Mouse (Mus musculus) thymus, adult 2 months (tissue): Measurements from ENCODE around the gene BC025920. TPM values are rescaled to one million over a fixed set of nuclear protein-coding genes. Genes with fewer than 3 reads are reported as not detected.

Experiments
- DNase-seq: peaks from one replicate; pipeline ENCODE4 v3.0.0; 2021
- H3K27ac ChIP-seq: fragments of 200-500 bp; 2 replicates; pipeline ENCODE4 v1.5.1; 2012; ENCODE audit warnings: low read length, control low read depth; ENCODE audit not compliant: control insufficient read depth, insufficient read depth
- H3K27me3 ChIP-seq: fragments of 200-500 bp; 2 replicates; pipeline ENCODE4 v1.6.1; 2012; ENCODE audit warnings: mild to moderate bottlenecking, low read length, moderate library complexity, mixed read lengths; ENCODE audit not compliant: control insufficient read depth, insufficient read depth
- H3K36me3 ChIP-seq: fragments of 200-500 bp; 2 replicates; pipeline ENCODE4 v1.6.1; 2012; ENCODE audit warnings: mild to moderate bottlenecking, low read length, moderate library complexity; ENCODE audit not compliant: control insufficient read depth, insufficient read depth
- H3K4me1 ChIP-seq: fragments of 200-500 bp; replicated peaks from 2 replicates; pipeline ENCODE4 v1.6.1; 2012; ENCODE audit warnings: low read length; ENCODE audit not compliant: control insufficient read depth, insufficient read depth
- H3K4me3 ChIP-seq: fragments of 200-500 bp; 2 replicates; pipeline ENCODE4 v1.5.1; 2012; ENCODE audit warnings: mild to moderate bottlenecking, low read length, control low read depth, moderate library complexity; ENCODE audit not compliant: control insufficient read depth, insufficient read depth
- CTCF ChIP-seq: fragments of 200-500 bp; IDR thresholded peaks from 2 replicates; pipeline ENCODE4 v1.5.1; 2012; ENCODE audit warnings: mild to moderate bottlenecking, control low read depth, low read length, moderate library complexity, borderline replicate concordance; ENCODE audit not compliant: control insufficient read depth, poor library complexity, insufficient read depth; ENCODE audit errors: extremely low read depth
- POLR2A ChIP-seq: fragments of 200-500 bp; IDR thresholded peaks from 2 replicates; pipeline ENCODE4 v1.6.1; 2012; ENCODE audit warnings: mild to moderate bottlenecking, low read length, control low read depth, moderate library complexity; ENCODE audit not compliant: control insufficient read depth, poor library complexity, insufficient read depth; ENCODE audit errors: extremely low read depth
- WGBS: fragments of 180-500 bp; shearing (Covaris S2); methylation state at CpG from one replicate; pipeline ENCODE4 v1.1.7; 2018; 5-methylcytosine and 5-hydroxymethylcytosine counted together
- polyA plus RNA-seq: library from polyadenylated mRNA; depleted of rRNA; stranded (reverse); fragments of >200 nt; gene quantifications from 2 replicates; pipeline ENCODE4 v1.2.3, GENCODE M21; 2012

The BC025920 gene
- polyA plus RNA-seq, 1 experiment = 2.8 TPM

GRCm38 (mm10) chr10:81568381-81569191 is 37.5 kb upstream of the BC025920 start:
- H3K27me3 ChIP-seq = no peaks in the 10 kb centered on the region
- no peak overlapping the region for H3K27ac ChIP-seq
- 43% methylated on average over 16 of the region's 16 CpGs for WGBS
- H3K4me3 ChIP-seq = no peak overlapping the region
- TF ChIP-seq POLR2A = no peak
- no peak for TF ChIP-seq CTCF
- peaks cover 27% of the 10 kb centered on the region for H3K36me3 ChIP-seq
- peak; percentile 58 for DNase-seq
- peaks cover 84% of the 10 kb centered on the region for H3K4me1 ChIP-seq

GRCm38 (mm10) chr10:81569507-81570237 is 36.4 kb upstream of the BC025920 start:
- Histone ChIP-seq H3K27me3 (no peaks in the 10 kb centered on the region), H3K36me3 (peaks cover 16% of the 10 kb centered on the region), H3K27ac (no peak overlapping the region), H3K4me3 (no peak overlapping the region), H3K4me1 (peaks cover 83% of the 10 kb centered on the region)
- peak; percentile 15 for DNase-seq
- no peak for TF ChIP-seq CTCF
- WGBS = 87% methylated on average over 9 of the region's 9 CpGs

GRCm38 (mm10) chr10:81570238-81570800 is 35.8 kb upstream of the BC025920 start:
- TF ChIP-seq CTCF = no peak
- TF ChIP-seq POLR2A = no peak
- DNase-seq = peak; percentile 18

GRCm38 (mm10) chr10:81570831-81571500 is 35.1 kb upstream of the BC025920 start:
- H3K4me3 ChIP-seq = peak overlapping the region; percentile 49
- peak overlapping the region; percentile 34; the same call in 1 of the 2 replicates for H3K27ac ChIP-seq
- H3K27me3 ChIP-seq = no peaks in the 10 kb centered on the region
- H3K36me3 ChIP-seq = peaks cover 5% of the 10 kb centered on the region; the same call in 1 of the 2 replicates
- under 1% methylated on average over 33 of the region's 34 CpGs for WGBS
- no peak for TF ChIP-seq POLR2A
- TF ChIP-seq CTCF = no peak
- peaks cover 85% of the 10 kb centered on the region for H3K4me1 ChIP-seq
- peak; percentile 88 for DNase-seq

More at GRCm38 (mm10) chr10:81570238-81570800, 35.8 kb upstream of the BC025920 start:
- Histone ChIP-seq H3K4me3 (peak overlapping the region; percentile 49), H3K4me1 (peaks cover 83% of the 10 kb centered on the region), H3K36me3 (peaks cover 10% of the 10 kb centered on the region), H3K27me3 (no peaks in the 10 kb centered on the region), H3K27ac (no peak overlapping the region)
- 17% methylated on average over 11 of the region's 11 CpGs for WGBS

- peaks cover 81% of the 10 kb centered on the region for H3K4me1 ChIP-seq
- under 1% methylated on average over 18 of the region's 18 CpGs for WGBS
Measured at GRCm38 (mm10) chr10:81571501-81571876, 34.6 kb upstream of the BC025920 start.

More at GRCm38 (mm10) chr10:81571501-81571876, 34.6 kb upstream of the BC025920 start:
- H3K27me3 ChIP-seq = no peaks in the 10 kb centered on the region
- H3K4me3 ChIP-seq = peak overlapping the region; percentile 49
- peak; percentile 97 for DNase-seq
- TF ChIP-seq CTCF (0 out of 2 replicates have a peak, but pooled peaks have one; percentile 37), POLR2A (no peak)
- peak overlapping the region; percentile 34; the same call in 1 of the 2 replicates for H3K27ac ChIP-seq
- peaks cover under 1% of the 10 kb centered on the region; the same call in 1 of the 2 replicates for H3K36me3 ChIP-seq
